Mouse (Mus musculus) embryonic fibroblast, embryonic 13.5 days (primary cell): Measurements from ENCODE around the gene Cdk19.

Source experiments
- CTCF ChIP-seq: IDR thresholded peaks from 2 replicates; pipeline ENCODE4 v1.5.1; 2011; ENCODE audit warnings: mild to moderate bottlenecking, control low read depth, low read length, moderate library complexity, borderline replicate concordance; ENCODE audit not compliant: insufficient read depth
- POLR2A ChIP-seq: IDR thresholded peaks from 2 replicates; pipeline ENCODE4 v1.6.1; 2011; ENCODE audit warnings: low read depth, mild to moderate bottlenecking, control low read depth, low read length, moderate library complexity

- TF ChIP-seq POLR2A (no peak), CTCF (no peak)
These were observed 26.6 kb downstream of the Cdk19 start for GRCm38 (mm10) chr10:40365991-40366390.
